Mouse (Mus musculus): ENCODE data around the gene Zfp64. TPM values are rescaled to one million over a fixed set of nuclear protein-coding genes. Genes with fewer than 3 reads are reported as not detected.

The Zfp64 gene
- polyA plus RNA-seq, 1 experiment from 2014 or later, result 39.4 TPM

GRCm38 (mm10) chr2:168892057-168892456 lies 63.3 kb downstream of the Zfp64 start:
- H3K9ac ChIP-seq (ENCODE audit: low read length), result no peak overlapping the region

GRCm38 (mm10) chr2:168884641-168885040 lies 70.7 kb downstream of the Zfp64 start:
- DNase-seq (ENCODE audit: low spot score, missing footprints), result no peak
- ATAC-seq (ENCODE audit: low FRiP score), result no peak

More at GRCm38 (mm10) chr2:168892057-168892456, 63.3 kb downstream of the Zfp64 start:
- WGBS, result 81% methylated on average over 2 of the region's 2 CpGs
- Histone ChIP-seq H3K27ac (ENCODE audit: low read depth, low read length) (no peak overlapping the region), H3K27me3 (ENCODE audit: control insufficient read depth, insufficient read depth, low read length) (no peaks in the 10 kb centered on the region), H3K36me3 (ENCODE audit: control insufficient read depth, insufficient read depth, low read length) (no peaks in the 10 kb centered on the region), H3K4me1 (ENCODE audit: control insufficient read depth, insufficient read depth, low read length) (no peaks in the 10 kb centered on the region), H3K9me3 (ENCODE audit: control insufficient read depth, low read length) (no peaks in the 10 kb centered on the region), H3K4me3 (ENCODE audit: low read depth, low read length) (no peak overlapping the region), H3K4me2 (no peak overlapping the region)
- no peak for DNase-seq (ENCODE audit: low spot score, missing footprints)
- no peak for ATAC-seq (ENCODE audit: low FRiP score)

GRCm38 (mm10) chr2:168882997-168883396 lies 72.4 kb downstream of the Zfp64 start:
- Histone ChIP-seq H3K4me3 (ENCODE audit: low read depth, low read length) (no peak overlapping the region), H3K27me3 (ENCODE audit: control insufficient read depth, insufficient read depth, low read length) (no peaks in the 10 kb centered on the region), H3K4me1 (ENCODE audit: control insufficient read depth, insufficient read depth, low read length) (no peaks in the 10 kb centered on the region), H3K9me3 (ENCODE audit: control insufficient read depth, low read length) (no peaks in the 10 kb centered on the region), H3K27ac (ENCODE audit: low read depth, low read length) (no peak overlapping the region), H3K36me3 (ENCODE audit: control insufficient read depth, insufficient read depth, low read length) (no peaks in the 10 kb centered on the region), H3K4me2 (no peak overlapping the region), H3K9ac (ENCODE audit: low read length) (no peak overlapping the region)
- DNase-seq (ENCODE audit: low spot score, missing footprints) (no peak), ATAC-seq (ENCODE audit: low FRiP score) (no peak)
- 96% methylated on average over 1 of the region's 1 CpGs for WGBS

More at GRCm38 (mm10) chr2:168884641-168885040, 70.7 kb downstream of the Zfp64 start:
- H3K27me3 ChIP-seq (ENCODE audit: control insufficient read depth, insufficient read depth, low read length), result no peaks in the 10 kb centered on the region
- H3K4me2 ChIP-seq, result no peak overlapping the region
- H3K27ac ChIP-seq (ENCODE audit: low read depth, low read length), result no peak overlapping the region
- no peak overlapping the region for H3K4me3 ChIP-seq (ENCODE audit: low read depth, low read length)
- H3K9me3 ChIP-seq (ENCODE audit: control insufficient read depth, low read length), result no peaks in the 10 kb centered on the region
- H3K4me1 ChIP-seq (ENCODE audit: control insufficient read depth, insufficient read depth, low read length), result no peaks in the 10 kb centered on the region
- no peak overlapping the region for H3K9ac ChIP-seq (ENCODE audit: low read length)
- no peaks in the 10 kb centered on the region for H3K36me3 ChIP-seq (ENCODE audit: control insufficient read depth, insufficient read depth, low read length)
- 67% methylated on average over 8 of the region's 8 CpGs for WGBS

- DNase-seq (ENCODE audit: low spot score, missing footprints) (no peak), ATAC-seq (ENCODE audit: low FRiP score) (no peak)
- Histone ChIP-seq H3K9me3 (ENCODE audit: control insufficient read depth, low read length) (no peaks in the 10 kb centered on the region), H3K9ac (ENCODE audit: low read length) (no peak overlapping the region), H3K4me1 (ENCODE audit: control insufficient read depth, insufficient read depth, low read length) (no peaks in the 10 kb centered on the region), H3K27me3 (ENCODE audit: control insufficient read depth, insufficient read depth, low read length) (no peaks in the 10 kb centered on the region), H3K27ac (ENCODE audit: low read depth, low read length) (no peak overlapping the region), H3K36me3 (ENCODE audit: control insufficient read depth, insufficient read depth, low read length) (no peaks in the 10 kb centered on the region), H3K4me3 (ENCODE audit: low read depth, low read length) (no peak overlapping the region), H3K4me2 (no peak overlapping the region)
- 46% methylated on average over 5 of the region's 5 CpGs for WGBS
These were observed 73.5 kb downstream of the Zfp64 start for GRCm38 (mm10) chr2:168881927-168882326.

GRCm38 (mm10) chr2:168879573-168879972 lies 75.8 kb downstream of the Zfp64 start:
- H3K27me3 ChIP-seq (ENCODE audit: control insufficient read depth, insufficient read depth, low read length), result no peaks in the 10 kb centered on the region
- H3K9me3 ChIP-seq (ENCODE audit: control insufficient read depth, low read length), result no peaks in the 10 kb centered on the region
- no peak overlapping the region for H3K9ac ChIP-seq (ENCODE audit: low read length)
- H3K4me2 ChIP-seq, result no peak overlapping the region
- WGBS, result 83% methylated on average over 10 of the region's 10 CpGs
- H3K4me1 ChIP-seq (ENCODE audit: control insufficient read depth, insufficient read depth, low read length), result no peaks in the 10 kb centered on the region
- no peak overlapping the region for H3K27ac ChIP-seq (ENCODE audit: low read depth, low read length)
- H3K36me3 ChIP-seq (ENCODE audit: control insufficient read depth, insufficient read depth, low read length), result no peaks in the 10 kb centered on the region
- no peak overlapping the region for H3K4me3 ChIP-seq (ENCODE audit: low read depth, low read length)
- no peak for ATAC-seq (ENCODE audit: low FRiP score)
- no peak for DNase-seq (ENCODE audit: low spot score, missing footprints)

- Histone ChIP-seq H3K4me2 (no peak overlapping the region), H3K27ac (ENCODE audit: low read depth, low read length) (no peak overlapping the region), H3K9ac (ENCODE audit: low read length) (no peak overlapping the region), H3K36me3 (ENCODE audit: control insufficient read depth, insufficient read depth, low read length) (no peaks in the 10 kb centered on the region), H3K4me3 (ENCODE audit: low read depth, low read length) (no peak overlapping the region), H3K9me3 (ENCODE audit: control insufficient read depth, low read length) (no peaks in the 10 kb centered on the region), H3K4me1 (ENCODE audit: control insufficient read depth, insufficient read depth, low read length) (no peaks in the 10 kb centered on the region), H3K27me3 (ENCODE audit: control insufficient read depth, insufficient read depth, low read length) (no peaks in the 10 kb centered on the region)
- no peak for DNase-seq (ENCODE audit: low spot score, missing footprints)
- ATAC-seq (ENCODE audit: low FRiP score), result no peak
- WGBS, result 88% methylated on average over 8 of the region's 8 CpGs
These were observed 76.7 kb downstream of the Zfp64 start for GRCm38 (mm10) chr2:168878708-168879107.

- H3K4me2 ChIP-seq, result no peak overlapping the region
- H3K9me3 ChIP-seq (ENCODE audit: control insufficient read depth, low read length), result no peaks in the 10 kb centered on the region
- ATAC-seq (ENCODE audit: low FRiP score) (no peak), DNase-seq (ENCODE audit: low spot score, missing footprints) (no peak)
- no peaks in the 10 kb centered on the region for H3K36me3 ChIP-seq (ENCODE audit: control insufficient read depth, insufficient read depth, low read length)
- no peak overlapping the region for H3K27ac ChIP-seq (ENCODE audit: low read depth, low read length)
- no peak overlapping the region for H3K9ac ChIP-seq (ENCODE audit: low read length)
- no peak overlapping the region for H3K4me3 ChIP-seq (ENCODE audit: low read depth, low read length)
- 78% methylated on average over 4 of the region's 4 CpGs for WGBS
- H3K4me1 ChIP-seq (ENCODE audit: control insufficient read depth, insufficient read depth, low read length), result peaks cover 2% of the 10 kb centered on the region; the same call in 1 of the 2 replicates
- H3K27me3 ChIP-seq (ENCODE audit: control insufficient read depth, insufficient read depth, low read length), result no peaks in the 10 kb centered on the region
These were observed 77.2 kb downstream of the Zfp64 start for GRCm38 (mm10) chr2:168878158-168878557.

- no peak for DNase-seq (ENCODE audit: low spot score, missing footprints)
- Histone ChIP-seq H3K4me2 (no peak overlapping the region), H3K27me3 (ENCODE audit: control insufficient read depth, insufficient read depth, low read length) (no peaks in the 10 kb centered on the region), H3K4me3 (ENCODE audit: low read depth, low read length) (no peak overlapping the region), H3K27ac (ENCODE audit: low read depth, low read length) (no peak overlapping the region), H3K9me3 (ENCODE audit: control insufficient read depth, low read length) (no peaks in the 10 kb centered on the region), H3K36me3 (ENCODE audit: control insufficient read depth, insufficient read depth, low read length) (no peaks in the 10 kb centered on the region), H3K4me1 (ENCODE audit: control insufficient read depth, insufficient read depth, low read length) (peaks cover 15% of the 10 kb centered on the region), H3K9ac (ENCODE audit: low read length) (no peak overlapping the region)
- 87% methylated on average over 10 of the region's 10 CpGs for WGBS
- no peak for ATAC-seq (ENCODE audit: low FRiP score)
These were observed 78.8 kb downstream of the Zfp64 start for GRCm38 (mm10) chr2:168876631-168877030.

- ATAC-seq (ENCODE audit: low FRiP score) (no peak), DNase-seq (ENCODE audit: low spot score, missing footprints) (no peak)
- H3K9me3 ChIP-seq (ENCODE audit: control insufficient read depth, low read length), result no peaks in the 10 kb centered on the region
- H3K9ac ChIP-seq (ENCODE audit: low read length), result no peak overlapping the region
- H3K27ac ChIP-seq (ENCODE audit: low read depth, low read length), result no peak overlapping the region
- H3K4me2 ChIP-seq, result no peak overlapping the region
- no peaks in the 10 kb centered on the region for H3K36me3 ChIP-seq (ENCODE audit: control insufficient read depth, insufficient read depth, low read length)
- H3K4me1 ChIP-seq (ENCODE audit: control insufficient read depth, insufficient read depth, low read length), result peaks cover 15% of the 10 kb centered on the region
- no peaks in the 10 kb centered on the region for H3K27me3 ChIP-seq (ENCODE audit: control insufficient read depth, insufficient read depth, low read length)
- 96% methylated on average over 6 of the region's 6 CpGs for WGBS
- H3K4me3 ChIP-seq (ENCODE audit: low read depth, low read length), result no peak overlapping the region
These were observed 80.9 kb downstream of the Zfp64 start for GRCm38 (mm10) chr2:168874498-168874897.
